Mouse (Mus musculus) hindbrain, embryonic 16.5 days (tissue): ENCODE measurements around the gene Ttn. TPM values are rescaled to one million over a fixed set of nuclear protein-coding genes. Genes with fewer than 3 reads are reported as not detected.

ENCODE experiments used
- ATAC-seq: fragments of 200-750 bp; cut with Nextera tagmentation; 2 replicates; pipeline ENCODE4 v1.8.0; 2017; ENCODE audit warnings: moderate TSS enrichment, moderate library complexity
- H3K27ac ChIP-seq: fragments of 300-500 bp; sonication (generic); 2 replicates; pipeline ENCODE4 v1.5.1; 2014; ENCODE audit warnings: low read depth, mild to moderate bottlenecking, control low read depth, low read length, moderate library complexity
- H3K27me3 ChIP-seq: fragments of 300-500 bp; sonication (generic); replicated peaks from 2 replicates; pipeline ENCODE4 v1.6.1; 2014; ENCODE audit warnings: low read length; ENCODE audit not compliant: control insufficient read depth, insufficient read depth
- H3K36me3 ChIP-seq: fragments of 300-500 bp; sonication (generic); 2 replicates; pipeline ENCODE4 v1.6.1; 2014; ENCODE audit warnings: mild to moderate bottlenecking, low read length, moderate library complexity, mixed read lengths; ENCODE audit not compliant: control insufficient read depth, insufficient read depth
- H3K4me1 ChIP-seq: fragments of 300-500 bp; sonication (generic); 2 replicates; pipeline ENCODE4 v1.6.1; 2014; ENCODE audit warnings: low read depth, low read length; ENCODE audit not compliant: control insufficient read depth, insufficient read depth
- H3K4me2 ChIP-seq: fragments of 300-500 bp; sonication (generic); 2 replicates; pipeline ENCODE4 v1.6.1; 2014; ENCODE audit warnings: mild to moderate bottlenecking, low read length, control low read depth, moderate library complexity
- H3K4me3 ChIP-seq: fragments of 300-500 bp; sonication (generic); 2 replicates; pipeline ENCODE4 v1.5.1; 2014; ENCODE audit warnings: mild to moderate bottlenecking, low read length, control low read depth, moderate library complexity
- H3K9ac ChIP-seq: fragments of 300-500 bp; sonication (generic); 2 replicates; pipeline ENCODE4 v1.6.1; 2014; ENCODE audit warnings: low read depth, mild to moderate bottlenecking, control low read depth, low read length, moderate library complexity
- H3K9me3 ChIP-seq: fragments of 300-500 bp; sonication (generic); 2 replicates; pipeline ENCODE4 v1.6.1; 2014; ENCODE audit warnings: mild to moderate bottlenecking, low read length, moderate library complexity; ENCODE audit not compliant: control insufficient read depth
- WGBS: fragments of 180-500 bp; shearing (Covaris S2); extraction: QIAGEN DNeasy Blood & Tissue Kit; methylation state at CpG from one replicate; pipeline ENCODE4 v1.1.7; 2014; 5-methylcytosine and 5-hydroxymethylcytosine counted together
- polyA plus RNA-seq: library from polyadenylated mRNA; unstranded; fragments of >200 nt; fragmentation: Nextera tagmentation; extraction: Ambion mirVana; gene quantifications from 2 replicates; pipeline ENCODE4 v1.2.1, GENCODE M21; 2015

The Ttn gene
- polyA plus RNA-seq, 1 experiment from 2014 or later, result 0.41 TPM

GRCm38 (mm10) chr2:76987317-76987716, 5.0 kb upstream of the Ttn start:
- 89% methylated on average over 4 of the region's 4 CpGs for WGBS
- H3K27me3 ChIP-seq, result no peaks in the 10 kb centered on the region
- no peak overlapping the region for H3K4me3 ChIP-seq
- H3K27ac ChIP-seq, result no peak overlapping the region
- H3K4me1 ChIP-seq, result no peaks in the 10 kb centered on the region
- ATAC-seq, result no peak
- no peaks in the 10 kb centered on the region for H3K9me3 ChIP-seq
- no peak overlapping the region for H3K9ac ChIP-seq
- H3K4me2 ChIP-seq, result no peak overlapping the region
- H3K36me3 ChIP-seq, result no peaks in the 10 kb centered on the region

- 0 out of 2 replicates have a peak, but pooled peaks have one; percentile 54 for ATAC-seq
- H3K4me1 ChIP-seq, result no peaks in the 10 kb centered on the region
- H3K27me3 ChIP-seq, result no peaks in the 10 kb centered on the region
- H3K27ac ChIP-seq, result no peak overlapping the region
- no peak overlapping the region for H3K9ac ChIP-seq
- 82% methylated on average over 5 of the region's 5 CpGs for WGBS
- no peaks in the 10 kb centered on the region for H3K9me3 ChIP-seq
- no peaks in the 10 kb centered on the region for H3K36me3 ChIP-seq
- no peak overlapping the region for H3K4me2 ChIP-seq
- no peak overlapping the region for H3K4me3 ChIP-seq
Measured at GRCm38 (mm10) chr2:76984384-76984783, 2.0 kb upstream of the Ttn start.

GRCm38 (mm10) chr2:76983601-76984000, 1.3 kb upstream of the Ttn start:
- Histone ChIP-seq H3K9ac (no peak overlapping the region), H3K9me3 (no peaks in the 10 kb centered on the region), H3K4me2 (no peak overlapping the region), H3K36me3 (no peaks in the 10 kb centered on the region), H3K27me3 (no peaks in the 10 kb centered on the region), H3K4me1 (no peaks in the 10 kb centered on the region), H3K4me3 (no peak overlapping the region), H3K27ac (no peak overlapping the region)
- 67% methylated on average over 5 of the region's 5 CpGs for WGBS
- no peak for ATAC-seq

GRCm38 (mm10) chr2:76981717-76982116, 630 bp downstream of the Ttn start:
- Histone ChIP-seq H3K27ac (no peak overlapping the region), H3K4me3 (no peak overlapping the region), H3K36me3 (no peaks in the 10 kb centered on the region), H3K4me2 (no peak overlapping the region), H3K9ac (no peak overlapping the region), H3K9me3 (no peaks in the 10 kb centered on the region), H3K4me1 (no peaks in the 10 kb centered on the region), H3K27me3 (no peaks in the 10 kb centered on the region)
- 73% methylated on average over 5 of the region's 5 CpGs for WGBS
- ATAC-seq, result no peak

GRCm38 (mm10) chr2:76980146-76980545, 2.2 kb downstream of the Ttn start:
- Histone ChIP-seq H3K4me2 (no peak overlapping the region), H3K27me3 (no peaks in the 10 kb centered on the region), H3K9me3 (no peaks in the 10 kb centered on the region), H3K4me1 (no peaks in the 10 kb centered on the region), H3K36me3 (no peaks in the 10 kb centered on the region), H3K9ac (no peak overlapping the region), H3K27ac (no peak overlapping the region), H3K4me3 (no peak overlapping the region)
- WGBS, result 55% methylated on average over 9 of the region's 9 CpGs
- ATAC-seq, result no peak

- Histone ChIP-seq H3K9me3 (no peaks in the 10 kb centered on the region), H3K27ac (no peak overlapping the region), H3K4me3 (no peak overlapping the region), H3K9ac (no peak overlapping the region), H3K36me3 (no peaks in the 10 kb centered on the region), H3K4me1 (no peaks in the 10 kb centered on the region), H3K4me2 (no peak overlapping the region), H3K27me3 (no peaks in the 10 kb centered on the region)
- 78% methylated on average over 6 of the region's 6 CpGs for WGBS
- ATAC-seq, result no peak
Measured at GRCm38 (mm10) chr2:76977650-76978049, 4.7 kb downstream of the Ttn start.

- WGBS, result 49% methylated on average over 4 of the region's 4 CpGs
- H3K9me3 ChIP-seq, result no peaks in the 10 kb centered on the region
- no peak overlapping the region for H3K4me2 ChIP-seq
- H3K27ac ChIP-seq, result no peak overlapping the region
- peaks cover 3% of the 10 kb centered on the region for H3K4me1 ChIP-seq
- H3K27me3 ChIP-seq, result no peaks in the 10 kb centered on the region
- H3K36me3 ChIP-seq, result no peaks in the 10 kb centered on the region
- H3K9ac ChIP-seq, result no peak overlapping the region
- H3K4me3 ChIP-seq, result no peak overlapping the region
- no peak for ATAC-seq
Measured at GRCm38 (mm10) chr2:76972051-76972450, 10.3 kb downstream of the Ttn start.

GRCm38 (mm10) chr2:76971069-76971468, 11.3 kb downstream of the Ttn start:
- Histone ChIP-seq H3K4me1 (peaks cover 3% of the 10 kb centered on the region), H3K9ac (no peak overlapping the region), H3K4me2 (no peak overlapping the region), H3K27me3 (no peaks in the 10 kb centered on the region), H3K27ac (no peak overlapping the region), H3K9me3 (no peaks in the 10 kb centered on the region), H3K4me3 (no peak overlapping the region), H3K36me3 (no peaks in the 10 kb centered on the region)
- 49% methylated on average over 5 of the region's 5 CpGs for WGBS
- peak; percentile 37; the same call in 1 of the 2 replicates for ATAC-seq

GRCm38 (mm10) chr2:76970669-76971068, 11.7 kb downstream of the Ttn start:
- Histone ChIP-seq H3K4me2 (no peak overlapping the region), H3K36me3 (no peaks in the 10 kb centered on the region), H3K4me3 (no peak overlapping the region), H3K27me3 (no peaks in the 10 kb centered on the region), H3K4me1 (peaks cover 3% of the 10 kb centered on the region), H3K9me3 (no peaks in the 10 kb centered on the region), H3K27ac (no peak overlapping the region), H3K9ac (no peak overlapping the region)
- 15% methylated on average over 4 of the region's 4 CpGs for WGBS
- ATAC-seq, result peak; percentile 76

- no peak overlapping the region for H3K9ac ChIP-seq
- peaks cover 3% of the 10 kb centered on the region for H3K4me1 ChIP-seq
- H3K9me3 ChIP-seq, result no peaks in the 10 kb centered on the region
- no peaks in the 10 kb centered on the region for H3K36me3 ChIP-seq
- no peak overlapping the region for H3K4me3 ChIP-seq
- WGBS, result 72% methylated on average over 6 of the region's 6 CpGs
- no peak for ATAC-seq
- H3K27ac ChIP-seq, result no peak overlapping the region
- no peaks in the 10 kb centered on the region for H3K27me3 ChIP-seq
- H3K4me2 ChIP-seq, result no peak overlapping the region
Measured at GRCm38 (mm10) chr2:76970204-76970603, 12.1 kb downstream of the Ttn start.
